Mouse (Mus musculus) neutrophil, adult 83 days (primary cell): ENCODE results near the gene Pgpep1. TPM values are rescaled to one million over a fixed set of nuclear protein-coding genes. Genes with fewer than 3 reads are reported as not detected.

Source experiments
- total RNA-seq, 2 experiments: library from RNA; stranded (reverse); gene quantifications; one replicate each; pipeline ENCODE4 v1.2.4; 2023

Gene Pgpep1
- total RNA-seq = 1 to 10 TPM; 3.6 to 5.1 TPM

GRCm38 (mm10) chr8:70660273-70660725 is at the start of gene Pgpep1:
Gene Pgpep1 (minus strand): TSS chr8:70660388.

GRCm38 (mm10) chr8:70703287-70703686 is 43.1 kb upstream of the Pgpep1 start, which contains the start of gene Iqcn:
Gene Iqcn (plus strand): TSS chr8:70703457.

GRCm38 (mm10) chr8:70698310-70699109 is 38.3 kb upstream of the Pgpep1 start, which contains the start of gene Jund:
Gene Jund (plus strand): TSS chr8:70698949.

GRCm38 (mm10) chr8:70673079-70673856 is 13.1 kb upstream of the Pgpep1 start, which contains the start of gene Lsm4:
Gene Lsm4 (plus strand): TSS chr8:70673248.

GRCm38 (mm10) chr8:70632346-70632892 is 27.8 kb downstream of the Pgpep1 start, which contains the start of gene Gdf15:
Gene Gdf15 (minus strand): TSS chr8:70632456.

GRCm38 (mm10) chr8:70615894-70616293 is 44.3 kb downstream of the Pgpep1 start, which contains the start of gene Lrrc25:
Gene Lrrc25 (plus strand): TSS chr8:70616155.

GRCm38 (mm10) chr8:70608749-70609367 is 51.3 kb downstream of the Pgpep1 start, which contains the start of gene Ssbp4:
Gene Ssbp4 (minus strand): TSS chr8:70608872.

Other genes starting within 250 kb of the Pgpep1 start
- gene Crtc1, start 220.8 kb downstream of the Pgpep1 start, total RNA-seq = 1 to 10 TPM; 3.9 to 6.9 TPM
- 1 to 10 TPM; 4.0 to 4.1 TPM for gene Klhl26, start 183.4 kb downstream of the Pgpep1 start, total RNA-seq
- gene Tmem59l, start 173.0 kb downstream of the Pgpep1 start, total RNA-seq = not detected
- gene Crlf1, start 167.2 kb downstream of the Pgpep1 start, total RNA-seq = not detected
- gene Rex1bd, start 153.6 kb downstream of the Pgpep1 start, total RNA-seq = 10 to 100 TPM; 38.6 to 39.3 TPM
- 1,000 to 10,000 TPM; 1,032 to 1,222 TPM for gene Uba52, start 149.6 kb downstream of the Pgpep1 start, total RNA-seq
- 100 to 1,000 TPM; 181 to 184 TPM for gene Fkbp8, start 132.7 kb downstream of the Pgpep1 start, total RNA-seq
- gene Kxd1, start 132.4 kb downstream of the Pgpep1 start, total RNA-seq = 10 to 100 TPM; 38.1 to 38.4 TPM
- gene Ell, start 120.9 kb downstream of the Pgpep1 start, total RNA-seq = 10 to 100 TPM; 32.2 to 37.9 TPM
- gene Isyna1, start 66.0 kb downstream of the Pgpep1 start, total RNA-seq = 10 to 100 TPM; 29.5 to 40.1 TPM
- gene Ssbp4, start 51.5 kb downstream of the Pgpep1 start, total RNA-seq = 10 to 100 TPM; 60.1 to 77.7 TPM
- 10 to 100 TPM; 65.7 to 79.1 TPM for gene Lrrc25, start 44.2 kb downstream of the Pgpep1 start, total RNA-seq
- gene Gdf15, start 27.9 kb downstream of the Pgpep1 start, total RNA-seq = under 1 TPM; 0.49 to 0.90 TPM
- gene Lsm4, start 12.9 kb upstream of the Pgpep1 start, total RNA-seq = 10 to 100 TPM; 40.7 to 61.6 TPM
- 1,000 to 10,000 TPM in 1 of 2 experiments, 100 to 1,000 TPM in 1; 926 to 1,259 TPM for gene Jund, start 38.6 kb upstream of the Pgpep1 start, total RNA-seq
- gene Iqcn, start 43.1 kb upstream of the Pgpep1 start, total RNA-seq = 1 to 10 TPM; 7.5 to 9.1 TPM
- under 1 TPM in 1 of 2 experiments, not detected in 1; 0.64 TPM for gene Gm3336, start 58.2 kb upstream of the Pgpep1 start, total RNA-seq
- under 1 TPM; 0.31 to 0.50 TPM for gene Pde4c, start 63.3 kb upstream of the Pgpep1 start, total RNA-seq
- 1 to 10 TPM; 2.6 to 3.0 TPM for gene Rab3a, start 94.3 kb upstream of the Pgpep1 start, total RNA-seq
- gene Mpv17l2, start 100.6 kb upstream of the Pgpep1 start, total RNA-seq = 10 to 100 TPM; 20.1 to 25.7 TPM
- 10 to 100 TPM; 18.6 to 20.8 TPM for gene Pik3r2, start 116.3 kb upstream of the Pgpep1 start, total RNA-seq
- 100 to 1,000 TPM; 167 to 179 TPM for gene Mast3, start 144.7 kb upstream of the Pgpep1 start, total RNA-seq
- under 1 TPM; 0.42 to 0.57 TPM for gene Il12rb1, start 148.1 kb upstream of the Pgpep1 start, total RNA-seq
- 10 to 100 TPM; 16.6 to 20.4 TPM for gene Arrdc2, start 179.3 kb upstream of the Pgpep1 start, total RNA-seq
- gene Kcnn1, start 202.9 kb upstream of the Pgpep1 start, total RNA-seq = not detected
- gene Ccdc124, start 213.5 kb upstream of the Pgpep1 start, total RNA-seq = 10 to 100 TPM; 35.2 to 37.0 TPM
- not detected for gene Slc5a5, start 232.4 kb upstream of the Pgpep1 start, total RNA-seq
- gene Rpl18a, start 237.0 kb upstream of the Pgpep1 start, total RNA-seq = 1,000 to 10,000 TPM; 1,354 to 1,486 TPM
- gene Map1s, start 245.5 kb upstream of the Pgpep1 start, total RNA-seq = 10 to 100 TPM; 31.6 to 32.4 TPM